Mouse (Mus musculus) forebrain, embryonic 16.5 days (tissue): Measurements from ENCODE around the gene Rnf187. TPM values are rescaled to one million over a fixed set of nuclear protein-coding genes. Genes with fewer than 3 reads are reported as not detected.

Experiments used
- ATAC-seq: fragments of 200-750 bp; cut with Nextera tagmentation; 2 replicates; pipeline ENCODE4 v1.8.0; 2017; ENCODE audit warnings: mild to moderate bottlenecking, moderate library complexity
- H3K27ac ChIP-seq: fragments of 300-500 bp; sonication (generic); 2 replicates; pipeline ENCODE4 v1.5.1; 2014; ENCODE audit warnings: low read length, control low read depth
- H3K27me3 ChIP-seq: fragments of 300-500 bp; sonication (generic); replicated peaks from 2 replicates; pipeline ENCODE4 v1.6.1; 2014; ENCODE audit warnings: low read length; ENCODE audit not compliant: control insufficient read depth, insufficient read depth
- H3K36me3 ChIP-seq: fragments of 300-500 bp; sonication (generic); 2 replicates; pipeline ENCODE4 v1.6.1; 2014; ENCODE audit not compliant: control insufficient read depth, insufficient read depth
- H3K4me1 ChIP-seq: fragments of 300-500 bp; sonication (generic); replicated peaks from 2 replicates; pipeline ENCODE4 v1.6.1; 2014; ENCODE audit warnings: low read length; ENCODE audit not compliant: control insufficient read depth, insufficient read depth
- H3K4me2 ChIP-seq: fragments of 300-500 bp; sonication (generic); 2 replicates; pipeline ENCODE4 v1.6.1; 2014; ENCODE audit warnings: mild to moderate bottlenecking, low read length, control low read depth
- H3K4me3 ChIP-seq: fragments of 300-500 bp; sonication (generic); replicated peaks from 2 replicates; pipeline ENCODE4 v1.5.1; 2014; ENCODE audit warnings: mild to moderate bottlenecking, low read length, control low read depth
- H3K9ac ChIP-seq: fragments of 300-500 bp; sonication (generic); replicated peaks from 2 replicates; pipeline ENCODE4 v1.6.1; 2014; ENCODE audit warnings: low read depth, low read length, control low read depth
- H3K9me3 ChIP-seq: fragments of 300-500 bp; sonication (generic); 2 replicates; pipeline ENCODE4 v1.6.1; 2016; ENCODE audit warnings: low read length; ENCODE audit not compliant: control insufficient read depth
- WGBS: fragments of 180-500 bp; shearing (Covaris S2); extraction: QIAGEN DNeasy Blood & Tissue Kit; methylation state at CpG from one replicate; pipeline ENCODE4 v1.1.7; 2014; 5-methylcytosine and 5-hydroxymethylcytosine counted together
- polyA plus RNA-seq: library from polyadenylated mRNA; unstranded; fragments of >200 nt; fragmentation: Nextera tagmentation; extraction: Ambion mirVana; gene quantifications from 2 replicates; pipeline ENCODE4 v1.2.1, GENCODE M21; 2015

Gene Rnf187
- polyA plus RNA-seq, 1 experiment from 2014 or later: 423 TPM

DNA sequence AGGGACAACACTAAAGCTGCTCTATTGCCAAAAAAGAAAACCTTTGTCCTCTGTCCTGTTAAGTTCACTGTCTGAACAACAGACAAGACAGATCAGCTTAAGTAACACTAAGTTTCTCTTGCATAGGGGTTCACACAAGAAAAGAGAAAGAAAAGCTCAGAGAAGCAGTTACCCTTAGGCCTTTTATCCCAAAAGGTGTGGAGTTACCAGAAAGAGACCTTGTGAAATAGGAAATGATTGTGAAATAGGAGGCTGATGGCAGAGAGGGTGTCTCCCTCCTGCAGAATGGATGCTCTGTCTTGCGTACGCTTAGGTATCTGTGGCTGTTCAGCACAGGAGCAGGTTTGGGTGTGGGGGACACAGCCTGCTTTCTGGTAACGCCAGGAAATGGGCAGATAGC is 40.5 kb upstream of the Rnf187 start:
- Histone ChIP-seq H3K4me2 (peak overlapping the region; percentile 94), H3K4me1 (peaks cover 40% of the 10 kb centered on the region)
- WGBS: 84% methylated on average over 3 of the region's 3 CpGs

DNA sequence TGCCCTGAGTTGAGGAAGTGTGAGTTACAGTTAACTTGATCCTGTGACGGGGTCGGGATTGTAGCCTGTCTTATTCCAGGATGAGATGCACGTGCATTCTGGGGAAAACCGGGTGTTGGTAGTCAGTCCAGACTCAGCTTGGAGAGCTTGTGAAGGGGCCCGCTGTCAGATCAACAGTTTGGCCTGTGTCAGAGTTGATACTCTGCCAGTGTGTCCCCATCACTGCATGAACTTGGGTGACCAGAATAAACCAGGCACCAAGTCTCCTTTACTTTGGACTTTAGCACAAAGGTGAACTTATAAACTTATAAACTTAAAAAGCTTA is 40.0 kb upstream of the Rnf187 start:
- Histone ChIP-seq H3K9me3 (no peaks in the 10 kb centered on the region), H3K27ac (no peak overlapping the region), H3K4me2 (peak overlapping the region; percentile 94), H3K9ac (peak overlapping the region; percentile 91), H3K4me3 (peak overlapping the region; percentile 88), H3K4me1 (peaks cover 42% of the 10 kb centered on the region), H3K27me3 (no peaks in the 10 kb centered on the region), H3K36me3 (peaks cover 9% of the 10 kb centered on the region)
- ATAC-seq: no peak
- WGBS: 2% methylated on average over 5 of the region's 5 CpGs

More for the DNA sequence above, 40.5 kb upstream of the Rnf187 start:
- Histone ChIP-seq H3K36me3 (peaks cover 10% of the 10 kb centered on the region), H3K27ac (no peak overlapping the region), H3K9ac (peak overlapping the region; percentile 3; the same call in 1 of the 2 replicates), H3K27me3 (no peaks in the 10 kb centered on the region), H3K9me3 (no peaks in the 10 kb centered on the region), H3K4me3 (peak overlapping the region; percentile 88)
- ATAC-seq: no peak

DNA sequence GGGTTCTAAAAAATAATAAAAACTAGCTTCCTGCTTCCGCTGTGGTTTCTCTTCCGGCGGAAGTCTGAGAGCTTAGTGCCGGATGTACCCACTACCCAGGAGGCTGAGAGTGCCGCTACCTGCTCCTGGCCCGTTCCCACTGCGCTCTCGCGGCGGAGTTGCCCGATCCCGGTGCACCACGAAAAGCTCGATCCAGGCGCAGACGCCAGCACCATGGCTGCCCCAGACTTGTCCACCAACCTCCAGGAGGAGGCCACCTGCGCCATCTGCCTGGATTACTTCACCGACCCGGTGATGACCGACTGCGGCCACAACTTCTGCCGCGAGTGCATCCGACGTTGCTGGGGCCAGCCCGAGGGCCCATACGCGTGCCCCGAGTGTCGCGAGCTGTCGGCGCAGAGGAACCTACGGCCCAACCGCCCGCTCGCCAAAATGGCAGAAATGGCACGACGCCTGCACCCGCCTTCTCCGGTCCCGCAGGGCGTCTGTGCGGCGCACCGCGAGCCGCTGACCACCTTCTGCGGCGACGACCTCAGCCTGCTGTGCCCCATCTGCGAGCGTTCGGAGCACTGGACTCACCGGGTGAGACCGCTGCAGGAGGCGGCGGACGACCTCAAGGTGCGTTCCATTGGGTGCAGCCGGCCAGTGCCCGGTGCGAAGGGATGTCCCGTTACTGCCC is 39.5 kb upstream of the Rnf187 start, which contains the start of gene Trim11:
Gene Trim11 (plus strand): TSS at position 67 of the 679 bp plus-strand sequence.
- Histone ChIP-seq H3K4me2 (peak within 1 kb of the TSS; percentile 94), H3K27ac (peak within 1 kb of the TSS; percentile 81), H3K9ac (peak within 1 kb of the TSS; percentile 91), H3K27me3 (no peaks in the 10 kb centered on the region), H3K9me3 (no peaks in the 10 kb centered on the region), H3K36me3 (peaks cover 7% of the 10 kb centered on the region), H3K4me3 (peak within 1 kb of the TSS; percentile 88), H3K4me1 (peaks cover 42% of the 10 kb centered on the region)
- WGBS: under 1% methylated on average over 64 of the region's 64 CpGs
- ATAC-seq: peak; percentile 89

DNA sequence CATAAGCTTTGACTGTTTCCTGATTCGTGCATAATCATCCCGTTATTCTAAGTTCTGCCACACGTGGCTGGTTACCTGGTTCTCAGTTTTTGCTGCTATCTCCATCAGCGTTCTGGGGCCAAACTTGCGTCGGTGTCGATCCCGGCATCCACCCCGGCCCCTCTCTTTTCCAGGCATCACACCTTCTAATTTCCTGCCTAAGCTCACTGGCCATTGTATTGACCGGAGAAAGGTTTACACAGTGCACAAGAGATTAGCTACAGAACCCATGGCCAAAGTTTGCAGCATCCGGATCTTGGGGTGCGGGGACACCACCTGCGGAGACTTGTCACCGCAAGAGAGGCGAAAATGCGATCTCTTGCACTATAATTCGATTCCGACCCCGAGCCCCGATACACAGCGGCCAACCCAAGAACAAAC is 38.9 kb upstream of the Rnf187 start:
- peak overlapping the region; percentile 94 for H3K4me2 ChIP-seq
- peak overlapping the region; percentile 91 for H3K9ac ChIP-seq
- peaks cover 42% of the 10 kb centered on the region for H3K4me1 ChIP-seq
- H3K9me3 ChIP-seq: no peaks in the 10 kb centered on the region
- peak overlapping the region; percentile 88 for H3K4me3 ChIP-seq
- H3K36me3 ChIP-seq: peaks cover 6% of the 10 kb centered on the region
- peak overlapping the region; percentile 81 for H3K27ac ChIP-seq
- WGBS: under 1% methylated on average over 21 of the region's 21 CpGs
- ATAC-seq: peak; percentile 26
- H3K27me3 ChIP-seq: no peaks in the 10 kb centered on the region

DNA sequence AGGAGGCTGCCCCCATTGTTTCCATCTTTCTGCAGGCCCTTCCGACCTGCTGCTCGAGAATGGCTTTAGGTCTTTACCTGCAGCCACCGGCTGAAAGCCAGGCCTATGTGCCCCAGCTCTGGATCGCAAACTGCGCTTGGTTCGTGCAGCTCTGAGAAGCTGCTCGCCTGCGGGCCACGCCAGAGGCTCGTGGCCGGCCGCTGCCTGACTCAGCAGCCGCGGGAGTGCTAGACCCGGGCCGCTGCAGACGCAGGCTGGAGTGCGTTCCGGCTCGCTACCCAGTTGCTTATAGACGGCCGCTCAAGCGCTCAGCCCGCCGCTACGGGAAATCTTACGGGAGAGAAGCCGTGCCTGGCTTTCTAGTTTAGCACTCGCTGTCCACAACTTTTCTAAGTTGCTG is 38.4 kb upstream of the Rnf187 start:
- peak overlapping the region; percentile 81 for H3K27ac ChIP-seq
- H3K4me3 ChIP-seq: peak overlapping the region; percentile 88
- no peaks in the 10 kb centered on the region for H3K27me3 ChIP-seq
- under 1% methylated on average over 29 of the region's 29 CpGs for WGBS
- H3K9me3 ChIP-seq: no peaks in the 10 kb centered on the region
- H3K4me2 ChIP-seq: peak overlapping the region; percentile 94
- peaks cover 42% of the 10 kb centered on the region for H3K4me1 ChIP-seq
- H3K9ac ChIP-seq: peak overlapping the region; percentile 91
- peaks cover under 1% of the 10 kb centered on the region; the same call in 1 of the 2 replicates for H3K36me3 ChIP-seq
- no peak for ATAC-seq

- H3K36me3 ChIP-seq: 0 out of 2 replicates have a peak, but pooled peaks cover 5% of the 10 kb centered on the region
- ATAC-seq: no peak
- 85% methylated on average over 3 of the region's 3 CpGs for WGBS
- H3K4me3 ChIP-seq: no peak overlapping the region
- no peak overlapping the region for H3K9ac ChIP-seq
- no peaks in the 10 kb centered on the region for H3K27me3 ChIP-seq
- H3K9me3 ChIP-seq: no peaks in the 10 kb centered on the region
- H3K27ac ChIP-seq: no peak overlapping the region
- H3K4me1 ChIP-seq: peaks cover 25% of the 10 kb centered on the region
- H3K4me2 ChIP-seq: no peak overlapping the region
Measured at GRCm38 (mm10) chr11:58974414-58974813, 35.7 kb upstream of the Rnf187 start.

DNA sequence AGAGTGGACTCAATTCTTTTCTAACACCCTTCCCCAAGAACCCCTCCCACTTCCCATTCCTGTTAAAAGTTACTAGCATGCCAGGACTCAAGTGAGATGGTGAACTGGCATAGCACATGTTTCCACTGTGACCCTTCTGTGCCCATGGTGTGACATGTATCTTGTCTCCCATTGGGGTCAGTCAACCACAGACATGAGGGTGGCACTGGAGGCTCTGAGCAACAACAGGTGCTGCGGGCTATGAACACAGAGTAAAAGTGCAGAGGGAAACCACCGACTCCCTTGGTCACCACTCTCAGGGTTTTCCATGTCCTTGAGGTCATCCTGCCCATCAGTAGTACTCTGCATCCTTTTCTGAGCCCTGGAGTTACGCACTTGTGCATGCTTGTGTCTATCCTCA is 33.1 kb upstream of the Rnf187 start:
- no peak overlapping the region for H3K4me2 ChIP-seq
- no peak for ATAC-seq
- 95% methylated on average over 3 of the region's 3 CpGs for WGBS

DNA sequence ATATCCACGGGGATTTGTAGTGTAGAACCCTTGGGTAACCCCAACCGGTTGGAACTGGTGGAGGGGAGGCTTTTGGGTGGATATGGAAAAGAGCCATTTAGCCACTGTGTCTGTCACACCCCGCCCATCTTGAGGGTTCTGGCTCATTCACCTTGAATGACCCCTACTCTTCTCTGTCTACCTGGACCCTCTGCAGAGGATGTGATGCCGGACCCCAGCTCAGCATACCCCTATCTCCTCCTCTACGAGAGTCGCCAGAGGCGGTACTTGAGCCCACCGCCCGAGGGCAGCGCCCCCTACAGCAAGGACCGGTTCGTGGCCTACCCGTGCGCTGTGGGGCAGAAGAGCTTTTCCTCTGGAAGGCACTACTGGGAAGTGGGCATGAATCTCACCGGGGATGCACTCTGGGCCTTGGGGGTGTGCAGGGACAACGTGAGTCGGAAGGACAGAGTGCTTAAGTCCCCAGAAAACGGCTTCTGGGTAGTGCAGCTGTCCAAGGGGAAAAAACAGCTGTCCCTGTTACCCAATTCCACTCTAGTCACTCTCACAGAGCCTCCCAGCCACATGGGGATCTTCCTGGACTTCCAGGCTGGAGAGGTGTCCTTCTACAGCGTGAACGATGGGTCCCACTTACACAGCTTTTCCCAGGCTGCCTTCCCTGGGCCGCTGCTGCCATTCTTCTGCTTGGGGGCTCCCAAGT is 32.3 kb upstream of the Rnf187 start:
- no peak overlapping the region for H3K4me2 ChIP-seq
- no peaks in the 10 kb centered on the region for H3K9me3 ChIP-seq
- ATAC-seq: no peak
- H3K27ac ChIP-seq: no peak overlapping the region
- no peak overlapping the region for H3K4me3 ChIP-seq
- 0 out of 2 replicates have a peak, but pooled peaks cover 5% of the 10 kb centered on the region for H3K36me3 ChIP-seq
- H3K27me3 ChIP-seq: no peaks in the 10 kb centered on the region
- peaks cover 10% of the 10 kb centered on the region for H3K4me1 ChIP-seq
- WGBS: 88% methylated on average over 21 of the region's 21 CpGs
- H3K9ac ChIP-seq: no peak overlapping the region

More for the DNA sequence above, 33.1 kb upstream of the Rnf187 start:
- Histone ChIP-seq H3K36me3 (0 out of 2 replicates have a peak, but pooled peaks cover 5% of the 10 kb centered on the region), H3K27ac (no peak overlapping the region), H3K4me1 (peaks cover 11% of the 10 kb centered on the region), H3K9me3 (no peaks in the 10 kb centered on the region), H3K27me3 (no peaks in the 10 kb centered on the region), H3K4me3 (no peak overlapping the region), H3K9ac (no peak overlapping the region)

- 77% methylated on average over 6 of the region's 6 CpGs for WGBS
- Histone ChIP-seq H3K36me3 (0 out of 2 replicates have a peak, but pooled peaks cover 5% of the 10 kb centered on the region), H3K9me3 (no peaks in the 10 kb centered on the region), H3K4me1 (0 out of 2 replicates have a peak, but pooled peaks cover 2% of the 10 kb centered on the region), H3K4me3 (no peak overlapping the region), H3K9ac (no peak overlapping the region), H3K27me3 (no peaks in the 10 kb centered on the region), H3K4me2 (no peak overlapping the region), H3K27ac (no peak overlapping the region)
- no peak for ATAC-seq
Measured at GRCm38 (mm10) chr11:58969659-58970058, 30.9 kb upstream of the Rnf187 start.
